Mouse (Mus musculus) thymus, adult 2 months (tissue): Measurements from ENCODE around the gene Nlrx1.

Experiments
- CTCF ChIP-seq: fragments of 200-500 bp; IDR thresholded peaks from 2 replicates; pipeline ENCODE4 v1.5.1; 2012; ENCODE audit warnings: mild to moderate bottlenecking, control low read depth, low read length, moderate library complexity, borderline replicate concordance; ENCODE audit not compliant: control insufficient read depth, poor library complexity, insufficient read depth; ENCODE audit errors: extremely low read depth
- POLR2A ChIP-seq: fragments of 200-500 bp; IDR thresholded peaks from 2 replicates; pipeline ENCODE4 v1.6.1; 2012; ENCODE audit warnings: mild to moderate bottlenecking, low read length, control low read depth, moderate library complexity; ENCODE audit not compliant: control insufficient read depth, poor library complexity, insufficient read depth; ENCODE audit errors: extremely low read depth

DNA sequence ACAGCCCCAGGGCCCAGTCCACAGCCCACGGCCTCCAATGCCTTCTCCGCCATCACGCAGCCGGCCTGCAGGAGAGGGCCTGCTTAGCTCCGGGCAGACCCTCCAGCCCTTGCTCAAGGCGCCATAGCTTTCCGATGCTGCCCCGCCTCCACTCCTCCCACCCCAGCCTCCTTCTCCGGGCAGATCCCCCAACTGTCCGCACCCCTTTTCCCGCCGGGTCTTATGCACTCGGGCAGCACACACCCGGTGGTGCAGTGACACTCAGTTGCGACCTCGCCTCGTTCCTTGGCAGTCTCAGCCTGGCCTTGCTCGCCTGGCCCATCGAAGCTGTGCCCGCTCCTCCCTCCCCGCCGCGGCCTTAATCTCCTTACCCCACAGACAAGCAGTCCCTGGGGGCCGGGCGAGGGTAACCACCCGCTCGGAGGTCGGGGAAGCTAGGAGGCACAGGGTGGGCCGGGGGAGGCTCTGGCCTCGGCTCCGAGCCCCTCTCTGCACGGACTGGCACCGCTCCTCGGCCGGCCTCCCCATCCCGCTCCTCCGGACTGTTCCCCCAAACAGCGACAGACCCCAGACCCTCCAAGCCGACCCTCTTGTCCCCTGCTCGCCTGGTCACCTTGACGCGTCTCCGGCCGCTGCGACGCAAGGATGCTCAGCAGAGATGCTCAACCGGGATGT lies 19.1 kb upstream of the Nlrx1 start:
- TF ChIP-seq CTCF = no peak
- no peak for TF ChIP-seq POLR2A
